Mouse (Mus musculus) stomach, embryonic 16.5 days (tissue): ENCODE measurements at regions not wholly inside any gene's neighbourhood (a gene's known extent, or its start where the extent isn't known, plus 50 kb on each side); places are given as distances from the start of the nearest gene placed in this dataset.
A peak's percentile ranks its signal among the peaks of the same experiment; 100 is the strongest.

ENCODE experiments used
- ATAC-seq: fragments of 200-750 bp; cut with Nextera tagmentation; 2 replicates; pipeline ENCODE4 v1.8.0; 2017; ENCODE audit warnings: moderate number of reproducible peaks, moderate TSS enrichment; ENCODE audit not compliant: insufficient read depth, low FRiP score
- H3K27ac ChIP-seq: fragments of 300-500 bp; sonication (generic); 2 replicates; pipeline ENCODE4 v1.5.1; 2014; ENCODE audit warnings: low read length
- H3K27me3 ChIP-seq: fragments of 300-500 bp; sonication (generic); 2 replicates; pipeline ENCODE4 v1.6.1; 2014; ENCODE audit warnings: low read length, control low read depth, mixed read lengths; ENCODE audit not compliant: control insufficient read depth, insufficient read depth
- H3K36me3 ChIP-seq: fragments of 300-500 bp; sonication (generic); 2 replicates; pipeline ENCODE4 v1.6.1; 2014; ENCODE audit warnings: low read length; ENCODE audit not compliant: control insufficient read depth, insufficient read depth
- H3K4me1 ChIP-seq: fragments of 300-500 bp; sonication (generic); 2 replicates; pipeline ENCODE4 v1.6.1; 2014; ENCODE audit warnings: low read length, control low read depth, mixed read lengths; ENCODE audit not compliant: control insufficient read depth, insufficient read depth
- H3K4me2 ChIP-seq: fragments of 300-500 bp; sonication (generic); 2 replicates; pipeline ENCODE4 v1.6.1; 2014; ENCODE audit warnings: low read depth, low read length, mixed read lengths
- H3K4me3 ChIP-seq: fragments of 300-500 bp; sonication (generic); replicated peaks from 2 replicates; pipeline ENCODE4 v1.5.1; 2014; ENCODE audit warnings: mild to moderate bottlenecking, low read length
- H3K9ac ChIP-seq: fragments of 300-500 bp; sonication (generic); 2 replicates; pipeline ENCODE4 v1.6.1; 2014; ENCODE audit warnings: low read length
- H3K9me3 ChIP-seq: fragments of 300-500 bp; sonication (generic); replicated peaks from 2 replicates; pipeline ENCODE4 v1.6.1; 2016; ENCODE audit warnings: low read length, control low read depth; ENCODE audit not compliant: control insufficient read depth
- WGBS: fragments of 180-500 bp; shearing (Covaris S2); extraction: QIAGEN DNeasy Blood & Tissue Kit; methylation state at CpG from one replicate; pipeline ENCODE4 v1.1.7; 2014; 5-methylcytosine and 5-hydroxymethylcytosine counted together

DNA sequence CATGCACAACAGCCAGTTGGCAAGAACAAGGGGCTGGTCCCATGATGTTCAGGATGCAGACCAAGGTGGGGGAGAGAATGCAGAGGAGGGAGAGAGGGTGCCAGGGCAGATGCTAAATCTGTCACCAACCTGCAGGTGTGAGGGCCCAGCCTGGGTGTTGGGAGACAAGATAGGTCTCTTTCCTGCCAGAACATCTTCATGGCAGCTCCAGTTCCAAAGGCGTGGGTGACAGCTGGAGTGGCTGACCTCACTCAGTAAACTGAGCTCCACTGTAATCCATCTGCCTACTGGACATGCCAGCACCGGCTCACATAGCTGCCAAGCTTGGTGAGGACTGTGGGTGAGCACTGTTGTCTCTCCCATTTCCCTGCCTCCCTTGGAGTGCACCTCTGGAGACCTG lies 129.9 kb downstream of the Ndufa10 start:
- Histone ChIP-seq H3K4me1 (no peaks in the 10 kb centered on the region), H3K27me3 (no peaks in the 10 kb centered on the region), H3K4me3 (no peak overlapping the region), H3K9me3 (no peaks in the 10 kb centered on the region), H3K36me3 (no peaks in the 10 kb centered on the region), H3K27ac (no peak overlapping the region), H3K9ac (no peak overlapping the region), H3K4me2 (no peak overlapping the region)
- ATAC-seq: no peak
- WGBS: 70% methylated on average over 2 of the region's 2 CpGs

DNA sequence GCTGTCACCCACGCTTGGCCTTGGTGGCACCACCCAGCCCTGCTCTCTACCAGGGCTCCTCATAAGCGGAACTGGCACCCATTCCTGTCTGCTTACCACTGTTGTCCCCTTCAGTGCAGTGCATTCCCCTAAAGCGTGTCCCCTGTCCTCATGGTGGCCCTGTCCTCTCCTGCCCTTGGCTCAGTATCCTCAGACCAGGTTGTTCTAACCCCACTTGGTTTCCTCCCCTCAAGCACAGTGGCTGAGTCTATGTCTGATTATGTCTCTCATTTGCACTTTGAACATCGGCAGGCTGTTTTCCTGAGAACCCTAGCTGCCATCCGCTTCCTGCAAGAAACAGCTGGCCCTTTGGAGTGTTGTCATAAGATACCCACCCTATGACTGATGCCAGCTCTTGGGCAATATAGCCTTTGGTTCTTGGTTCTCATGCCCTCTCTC lies 130.5 kb downstream of the Ndufa10 start:
- Histone ChIP-seq H3K9me3 (no peaks in the 10 kb centered on the region), H3K4me1 (no peaks in the 10 kb centered on the region), H3K27me3 (no peaks in the 10 kb centered on the region), H3K9ac (no peak overlapping the region), H3K36me3 (no peaks in the 10 kb centered on the region), H3K4me2 (no peak overlapping the region), H3K27ac (no peak overlapping the region), H3K4me3 (no peak overlapping the region)
- no peak for ATAC-seq
- 89% methylated on average over 5 of the region's 5 CpGs for WGBS

DNA sequence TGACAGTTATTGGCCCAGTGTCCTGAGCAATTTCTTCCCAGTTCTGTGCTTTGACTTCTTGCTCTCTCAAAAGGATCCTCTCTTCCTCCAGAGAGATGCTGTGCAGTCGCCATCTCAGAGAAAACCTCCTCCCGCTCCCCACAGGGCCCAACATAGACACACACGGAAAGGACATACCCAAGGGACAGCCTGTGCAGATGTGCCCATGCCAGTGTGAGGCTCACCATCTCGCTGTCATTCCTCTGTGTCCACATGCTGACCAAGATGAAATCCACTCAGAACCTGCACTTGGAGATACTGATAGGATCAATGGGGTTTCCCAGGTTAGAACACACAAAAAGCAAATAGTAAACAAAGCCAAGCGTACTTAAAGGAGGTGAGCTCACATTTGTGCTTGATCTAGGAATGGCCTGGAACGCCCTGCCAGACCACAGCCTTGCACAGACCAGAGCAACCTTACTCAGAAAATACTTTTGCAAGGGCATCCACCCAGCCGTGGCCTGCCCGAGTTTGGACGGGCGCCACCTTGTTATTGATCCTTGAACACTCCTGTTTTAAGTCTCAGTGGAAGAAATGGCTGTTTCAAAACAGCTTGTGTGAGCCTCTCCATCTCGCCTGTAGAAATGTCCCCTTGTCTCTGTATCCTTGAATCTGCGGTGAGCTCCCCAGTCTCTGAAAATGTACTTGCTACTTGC lies 131.7 kb downstream of the Ndufa10 start:
- Histone ChIP-seq H3K27ac (no peak overlapping the region), H3K4me3 (no peak overlapping the region), H3K9ac (no peak overlapping the region), H3K36me3 (no peaks in the 10 kb centered on the region), H3K4me2 (no peak overlapping the region), H3K27me3 (no peaks in the 10 kb centered on the region), H3K4me1 (no peaks in the 10 kb centered on the region), H3K9me3 (no peaks in the 10 kb centered on the region)
- ATAC-seq: no peak
- WGBS: 82% methylated on average over 12 of the region's 12 CpGs

DNA sequence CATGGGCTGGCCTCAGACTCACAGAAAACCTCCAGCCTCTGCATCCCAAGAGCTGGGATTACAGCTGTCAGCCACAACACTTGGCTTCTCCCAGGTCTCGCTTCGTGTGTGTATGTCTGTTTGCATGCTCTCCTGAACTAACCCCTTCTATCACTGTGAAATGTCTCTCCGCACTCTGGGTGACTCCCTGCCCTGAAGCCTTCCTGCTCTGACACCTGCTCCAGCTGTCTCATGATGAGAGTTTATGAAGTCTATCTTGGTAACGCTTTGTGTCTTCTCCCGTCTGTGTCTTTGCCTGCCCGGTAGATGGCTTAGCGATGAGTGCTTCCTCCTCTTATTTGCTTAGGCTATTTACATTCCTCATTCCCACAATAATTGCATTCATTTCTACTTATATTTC lies 133.0 kb downstream of the Ndufa10 start:
- Histone ChIP-seq H3K27me3 (no peaks in the 10 kb centered on the region), H3K9ac (no peak overlapping the region), H3K4me3 (no peak overlapping the region), H3K36me3 (no peaks in the 10 kb centered on the region), H3K27ac (no peak overlapping the region), H3K4me2 (no peak overlapping the region), H3K9me3 (no peaks in the 10 kb centered on the region), H3K4me1 (no peaks in the 10 kb centered on the region)
- ATAC-seq: no peak
- WGBS: 49% methylated on average over 7 of the region's 7 CpGs

DNA sequence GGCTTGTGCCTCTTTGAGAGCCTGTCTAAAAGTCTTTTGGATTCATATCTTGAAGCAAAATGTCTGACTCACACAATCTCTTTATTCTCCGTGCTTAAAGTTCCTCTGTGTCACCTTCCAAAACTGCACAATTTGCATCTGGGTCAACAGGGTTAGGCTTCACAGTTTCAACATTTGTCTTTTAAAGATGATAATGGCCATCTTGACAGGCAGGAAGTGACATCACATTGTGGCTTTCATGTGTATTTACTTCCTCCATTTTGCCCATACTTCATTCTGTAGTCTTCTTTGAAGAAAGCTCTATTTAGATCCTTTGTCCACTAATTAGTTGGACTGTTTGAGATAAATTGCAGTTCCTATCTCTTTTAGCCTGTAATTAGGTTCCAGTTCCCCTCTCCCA lies 135.1 kb downstream of the Ndufa10 start:
- ATAC-seq: no peak
- no peak overlapping the region for H3K27ac ChIP-seq
- H3K4me2 ChIP-seq: no peak overlapping the region
- no peaks in the 10 kb centered on the region for H3K36me3 ChIP-seq
- H3K4me3 ChIP-seq: no peak overlapping the region
- H3K4me1 ChIP-seq: no peaks in the 10 kb centered on the region
- no peaks in the 10 kb centered on the region for H3K27me3 ChIP-seq
- no peak overlapping the region for H3K9ac ChIP-seq
- H3K9me3 ChIP-seq: no peaks in the 10 kb centered on the region; the same call in 1 of the 2 replicates
- 67% methylated on average over 1 of the region's 1 CpGs for WGBS

DNA sequence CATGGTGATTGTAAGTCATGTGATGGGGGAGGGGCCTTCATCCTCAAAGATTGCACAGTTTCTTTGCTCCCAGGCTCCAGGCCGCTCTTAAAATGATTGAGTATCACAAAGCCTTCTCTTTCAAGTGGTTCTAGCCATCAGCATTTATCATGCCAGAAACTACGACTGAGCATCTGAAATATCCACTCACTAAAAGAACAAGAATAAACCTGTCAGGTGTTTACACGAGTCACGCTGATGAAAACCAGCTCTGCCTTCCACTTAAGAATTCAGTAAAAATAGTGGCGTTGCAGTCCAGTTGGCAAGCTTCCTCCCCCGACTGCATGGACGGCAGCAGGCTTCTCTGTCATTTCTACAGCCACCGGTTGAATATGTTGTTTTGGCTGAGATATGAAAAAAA lies 136.2 kb downstream of the Ndufa10 start:
- Histone ChIP-seq H3K9me3 (no peaks in the 10 kb centered on the region; the same call in 1 of the 2 replicates), H3K4me2 (no peak overlapping the region), H3K4me3 (no peak overlapping the region), H3K9ac (no peak overlapping the region), H3K27me3 (no peaks in the 10 kb centered on the region), H3K36me3 (no peaks in the 10 kb centered on the region), H3K27ac (no peak overlapping the region), H3K4me1 (no peaks in the 10 kb centered on the region)
- peak; percentile 64; the same call in 1 of the 2 replicates for ATAC-seq
- WGBS: 27% methylated on average over 8 of the region's 8 CpGs

DNA sequence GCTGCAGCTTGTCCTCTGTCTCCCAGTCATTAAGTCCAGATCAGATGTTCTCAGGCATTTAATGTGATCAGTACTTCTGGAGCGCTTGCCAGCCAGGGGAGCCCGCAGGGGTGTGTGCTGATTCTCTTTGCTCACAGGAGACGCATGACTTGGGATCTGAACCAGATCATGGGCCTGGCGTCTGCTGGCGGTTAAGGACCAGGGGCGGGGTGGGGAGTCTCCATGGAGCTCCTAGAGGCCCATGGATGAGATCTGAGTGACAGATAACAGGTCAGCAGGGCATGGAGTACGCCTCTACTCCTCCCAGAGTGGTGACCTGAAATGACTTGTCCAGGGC lies 136.7 kb upstream of the Hdac4 start:
- Histone ChIP-seq H3K4me3 (no peak overlapping the region), H3K27ac (no peak overlapping the region), H3K36me3 (no peaks in the 10 kb centered on the region), H3K4me2 (no peak overlapping the region), H3K9me3 (no peaks in the 10 kb centered on the region; the same call in 1 of the 2 replicates), H3K9ac (no peak overlapping the region), H3K27me3 (no peaks in the 10 kb centered on the region), H3K4me1 (peaks cover 4% of the 10 kb centered on the region; the same call in 1 of the 2 replicates)
- WGBS: 65% methylated on average over 7 of the region's 7 CpGs
- ATAC-seq: no peak

DNA sequence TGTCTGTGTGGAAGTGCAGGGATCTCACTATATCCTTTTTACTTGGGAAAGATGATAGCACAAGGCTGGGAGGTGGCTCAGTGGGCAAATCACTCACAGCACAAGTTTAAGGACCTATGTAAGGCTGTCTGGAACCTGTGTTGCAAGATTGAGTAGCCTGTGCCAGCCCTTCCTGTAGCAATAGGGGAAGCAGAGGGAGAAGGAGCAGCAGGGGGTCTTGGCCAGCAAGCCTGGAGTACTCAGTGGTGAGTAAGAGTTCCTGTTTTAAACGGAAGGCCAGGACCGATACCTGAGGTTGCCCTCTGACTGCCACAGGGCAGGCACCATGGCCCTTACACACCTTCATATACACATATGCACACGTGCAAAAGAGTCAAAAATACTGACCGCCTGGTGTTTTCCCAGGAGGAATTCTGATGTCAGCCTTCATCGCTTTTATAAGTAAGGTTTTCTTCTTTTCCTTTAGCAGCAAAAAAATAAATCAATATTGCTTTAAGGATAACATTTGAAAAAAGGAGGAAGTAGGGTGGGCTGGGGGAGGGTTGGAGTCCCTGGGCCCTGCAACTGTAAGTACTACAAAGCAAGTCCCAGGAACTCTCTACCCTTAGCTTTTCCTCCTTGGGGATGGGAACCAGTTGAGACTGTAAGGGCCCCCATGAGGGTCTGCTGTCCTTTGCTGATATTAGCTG lies 136.2 kb upstream of the Hdac4 start:
- Histone ChIP-seq H3K9me3 (no peaks in the 10 kb centered on the region; the same call in 1 of the 2 replicates), H3K9ac (no peak overlapping the region), H3K27ac (no peak overlapping the region), H3K27me3 (no peaks in the 10 kb centered on the region), H3K4me1 (peaks cover 4% of the 10 kb centered on the region; the same call in 1 of the 2 replicates), H3K4me2 (no peak overlapping the region), H3K4me3 (no peak overlapping the region), H3K36me3 (no peaks in the 10 kb centered on the region)
- 74% methylated on average over 5 of the region's 5 CpGs for WGBS
- ATAC-seq: no peak

DNA sequence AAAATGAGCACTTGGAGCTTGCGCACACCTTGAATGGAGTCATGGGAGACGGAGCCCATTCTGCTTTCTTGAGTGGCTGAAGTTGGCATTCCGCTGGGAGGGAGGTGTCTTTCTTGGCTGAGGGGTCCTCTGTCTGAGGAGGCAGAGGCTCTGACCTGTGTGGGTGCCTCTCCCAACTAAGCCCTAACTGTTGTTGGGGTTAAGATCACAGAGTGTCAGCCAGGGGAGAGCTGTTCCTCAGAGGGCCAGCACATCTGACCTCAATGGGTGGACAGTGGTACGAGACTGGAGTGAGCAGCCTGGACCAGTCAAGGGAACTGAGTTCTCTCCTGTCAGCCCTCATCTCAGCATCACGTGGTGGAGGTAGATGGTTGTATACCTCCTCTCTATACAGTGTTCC lies 134.7 kb upstream of the Hdac4 start:
- Histone ChIP-seq H3K27me3 (no peaks in the 10 kb centered on the region), H3K27ac (no peak overlapping the region), H3K4me1 (peaks cover 4% of the 10 kb centered on the region; the same call in 1 of the 2 replicates), H3K36me3 (no peaks in the 10 kb centered on the region), H3K4me2 (no peak overlapping the region), H3K9me3 (no peaks in the 10 kb centered on the region; the same call in 1 of the 2 replicates), H3K9ac (no peak overlapping the region), H3K4me3 (no peak overlapping the region)
- 65% methylated on average over 5 of the region's 5 CpGs for WGBS
- no peak for ATAC-seq
